Mouse (Mus musculus) heart, embryonic 12.5 days (tissue): ENCODE measurements around the gene Isl1. TPM values are rescaled to one million over a fixed set of nuclear protein-coding genes. Genes with fewer than 3 reads are reported as not detected.

Experiments used
- ATAC-seq: fragments of 200-750 bp; cut with Nextera tagmentation; 2 replicates; pipeline ENCODE4 v1.8.0; 2017; ENCODE audit warnings: moderate TSS enrichment, moderate library complexity; ENCODE audit not compliant: insufficient number of reproducible peaks, low FRiP score
- H3K27ac ChIP-seq: fragments of 300-500 bp; sonication (generic); 2 replicates; pipeline ENCODE4 v1.5.1; 2016; ENCODE audit warnings: mild to moderate bottlenecking, moderate library complexity; ENCODE audit not compliant: poor library complexity, severe bottlenecking
- H3K27me3 ChIP-seq: fragments of 300-500 bp; sonication (generic); replicated peaks from 2 replicates; pipeline ENCODE4 v1.6.1; 2016; ENCODE audit warnings: mild to moderate bottlenecking, moderate library complexity
- H3K36me3 ChIP-seq: fragments of 300-500 bp; sonication (generic); 2 replicates; pipeline ENCODE4 v1.6.1; 2016; ENCODE audit warnings: mild to moderate bottlenecking, moderate library complexity
- H3K4me1 ChIP-seq: fragments of 300-500 bp; sonication (generic); replicated peaks from 2 replicates; pipeline ENCODE4 v1.6.1; 2016; ENCODE audit warnings: mild to moderate bottlenecking
- H3K4me2 ChIP-seq: fragments of 300-500 bp; sonication (generic); 2 replicates; pipeline ENCODE4 v1.6.1; 2016; ENCODE audit warnings: mild to moderate bottlenecking, moderate library complexity
- H3K4me3 ChIP-seq: fragments of 300-500 bp; sonication (generic); 2 replicates; pipeline ENCODE4 v1.5.1; 2016; ENCODE audit warnings: mild to moderate bottlenecking
- H3K9ac ChIP-seq: fragments of 300-500 bp; sonication (generic); 2 replicates; pipeline ENCODE4 v1.6.1; 2016; ENCODE audit warnings: mild to moderate bottlenecking, moderate library complexity
- H3K9me3 ChIP-seq: fragments of 300-500 bp; sonication (generic); replicated peaks from 2 replicates; pipeline ENCODE4 v1.6.1; 2016; ENCODE audit warnings: mild to moderate bottlenecking, moderate library complexity
- WGBS: fragments of 180-500 bp; shearing (Covaris S2); methylation state at CpG from one replicate; pipeline ENCODE4 v1.1.7; 2016; 5-methylcytosine and 5-hydroxymethylcytosine counted together
- polyA plus RNA-seq: library from polyadenylated mRNA; unstranded; fragments of >200 nt; fragmentation: Nextera tagmentation; extraction: Ambion mirVana; gene quantifications from 2 replicates; pipeline ENCODE4 v1.2.1, GENCODE M21; 2016

Isl1 gene
- polyA plus RNA-seq, 1 experiment from 2014 or later = 5.8 TPM

DNA sequence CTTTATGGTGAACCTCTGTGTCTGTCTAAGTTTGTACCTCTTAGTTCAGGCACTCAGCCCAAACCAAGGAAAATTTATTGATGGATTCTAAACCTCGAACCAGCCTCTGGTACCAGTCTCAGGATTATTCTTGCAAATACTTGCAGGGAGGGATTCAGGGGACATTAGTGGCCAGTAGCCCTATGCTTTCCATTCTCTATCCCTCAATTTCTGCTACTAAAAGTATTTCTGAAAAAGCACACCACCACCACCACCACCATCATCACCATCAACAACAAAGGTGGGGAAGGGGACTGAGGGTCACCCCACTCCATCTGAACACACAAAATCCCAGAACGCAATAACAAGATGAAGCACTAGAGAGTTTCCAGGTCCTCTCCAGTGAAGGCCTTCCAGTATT is 3.8 kb downstream of the Isl1 start:
- no peaks in the 10 kb centered on the region for H3K36me3 ChIP-seq
- H3K27ac ChIP-seq = no peak overlapping the region

DNA sequence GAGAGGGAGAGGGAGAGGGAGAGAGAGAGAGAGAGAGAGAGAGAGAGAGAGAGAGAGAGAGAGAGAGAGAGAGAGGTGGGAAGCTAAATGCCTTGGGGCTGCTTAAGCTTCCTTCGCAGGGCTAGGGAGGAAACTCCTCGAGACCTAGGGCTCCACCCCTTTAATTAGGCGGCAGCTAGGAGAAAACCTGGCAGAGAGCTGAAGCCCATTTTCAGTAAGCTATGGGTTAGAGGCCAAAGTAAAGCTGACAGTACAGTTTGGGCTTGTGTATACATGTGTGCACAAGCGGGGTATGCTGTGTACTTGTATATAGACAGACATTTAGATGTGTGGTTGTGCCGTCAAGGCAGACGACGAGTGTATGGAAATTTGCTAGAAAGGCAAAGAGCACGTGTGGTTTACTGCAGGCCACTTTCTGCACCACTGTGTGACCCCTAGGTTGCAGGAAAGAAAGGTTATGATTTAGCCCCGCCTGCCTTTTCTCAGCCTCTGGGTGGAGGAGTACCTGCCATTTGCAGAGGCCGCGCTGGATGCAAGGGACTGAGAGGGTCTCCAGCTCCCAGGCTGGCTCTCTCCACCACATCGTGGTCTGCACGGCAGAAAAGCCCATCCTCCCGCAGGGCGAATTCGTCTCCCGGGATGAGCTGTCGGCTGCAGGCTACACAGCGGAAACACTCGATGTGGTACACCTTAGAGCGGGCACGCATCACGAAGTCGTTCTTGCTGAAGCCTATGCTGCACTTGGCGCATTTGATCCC is 4.6 kb downstream of the Isl1 start:
- Histone ChIP-seq H3K4me1 (peaks cover 13% of the 10 kb centered on the region; the same call in 1 of the 2 replicates), H3K27me3 (peaks cover 70% of the 10 kb centered on the region), H3K27ac (no peak overlapping the region), H3K36me3 (no peaks in the 10 kb centered on the region), H3K4me3 (peak overlapping the region; percentile 9; the same call in 1 of the 2 replicates), H3K4me2 (peak overlapping the region; percentile 56), H3K9me3 (no peaks in the 10 kb centered on the region), H3K9ac (peak overlapping the region; percentile 18; the same call in 1 of the 2 replicates)
- ATAC-seq = no peak
- WGBS = 3% methylated on average over 25 of the region's 25 CpGs

More for the DNA sequence above, 3.8 kb downstream of the Isl1 start:
- H3K4me1 ChIP-seq = peaks cover 13% of the 10 kb centered on the region; the same call in 1 of the 2 replicates
- peaks cover 64% of the 10 kb centered on the region for H3K27me3 ChIP-seq
- peak overlapping the region; percentile 56; the same call in 1 of the 2 replicates for H3K4me2 ChIP-seq
- no peaks in the 10 kb centered on the region for H3K9me3 ChIP-seq
- no peak overlapping the region for H3K4me3 ChIP-seq
- WGBS = 30% methylated on average over 2 of the region's 2 CpGs
- no peak for ATAC-seq
- no peak overlapping the region for H3K9ac ChIP-seq

DNA sequence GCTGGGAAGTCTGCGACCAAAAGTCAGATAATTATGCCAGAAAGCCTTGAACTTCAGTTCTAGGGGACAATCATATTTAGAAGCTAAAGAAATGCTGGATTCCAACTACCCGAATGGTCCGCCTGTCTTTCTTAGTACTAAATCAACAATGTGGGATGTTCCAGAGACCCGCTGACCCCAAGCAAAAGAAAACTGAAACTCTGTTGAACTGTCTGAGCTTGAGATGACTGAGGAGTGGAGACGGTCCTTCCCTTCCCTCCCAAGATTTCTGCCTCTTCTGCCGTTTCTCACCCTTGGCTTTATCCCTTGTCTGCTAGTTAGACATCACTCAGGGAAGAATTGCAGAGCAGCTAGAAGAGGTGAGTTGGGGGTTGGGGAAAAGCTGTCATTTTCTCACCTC is 5.7 kb downstream of the Isl1 start:
- ATAC-seq = no peak
- Histone ChIP-seq H3K9me3 (no peaks in the 10 kb centered on the region), H3K36me3 (no peaks in the 10 kb centered on the region), H3K4me3 (no peak overlapping the region), H3K27ac (no peak overlapping the region), H3K4me1 (peaks cover 10% of the 10 kb centered on the region; the same call in 1 of the 2 replicates), H3K9ac (no peak overlapping the region), H3K27me3 (peaks cover 74% of the 10 kb centered on the region), H3K4me2 (peak overlapping the region; percentile 43)
- WGBS = 10% methylated on average over 6 of the region's 6 CpGs

DNA sequence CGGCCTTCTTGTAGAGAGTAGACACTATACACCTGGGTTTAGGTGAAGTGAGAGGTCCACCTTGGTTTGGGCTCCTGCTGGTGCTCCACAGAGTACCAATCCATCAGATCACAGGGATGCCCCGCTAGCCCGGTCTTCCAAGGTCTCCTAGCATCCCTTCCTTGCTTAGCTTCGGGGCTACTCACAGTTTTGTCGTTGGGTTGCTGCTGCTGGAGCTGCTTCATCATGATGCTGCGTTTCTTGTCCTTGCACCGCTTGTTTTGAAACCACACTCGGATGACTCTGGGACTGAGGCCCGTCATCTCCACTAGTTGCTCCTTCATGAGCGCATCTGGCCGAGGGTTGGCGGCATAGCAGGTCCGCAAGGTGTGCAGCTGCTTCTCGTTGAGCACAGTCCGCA is 6.6 kb downstream of the Isl1 start:
- Histone ChIP-seq H3K4me2 (peak overlapping the region; percentile 43), H3K27ac (no peak overlapping the region), H3K4me1 (peaks cover 10% of the 10 kb centered on the region; the same call in 1 of the 2 replicates), H3K9ac (no peak overlapping the region), H3K4me3 (0 out of 2 replicates have a peak overlapping the region, but pooled peaks have one; percentile 9), H3K27me3 (peaks cover 76% of the 10 kb centered on the region), H3K36me3 (no peaks in the 10 kb centered on the region), H3K9me3 (no peaks in the 10 kb centered on the region)
- ATAC-seq = no peak
- WGBS = 22% methylated on average over 15 of the region's 15 CpGs

DNA sequence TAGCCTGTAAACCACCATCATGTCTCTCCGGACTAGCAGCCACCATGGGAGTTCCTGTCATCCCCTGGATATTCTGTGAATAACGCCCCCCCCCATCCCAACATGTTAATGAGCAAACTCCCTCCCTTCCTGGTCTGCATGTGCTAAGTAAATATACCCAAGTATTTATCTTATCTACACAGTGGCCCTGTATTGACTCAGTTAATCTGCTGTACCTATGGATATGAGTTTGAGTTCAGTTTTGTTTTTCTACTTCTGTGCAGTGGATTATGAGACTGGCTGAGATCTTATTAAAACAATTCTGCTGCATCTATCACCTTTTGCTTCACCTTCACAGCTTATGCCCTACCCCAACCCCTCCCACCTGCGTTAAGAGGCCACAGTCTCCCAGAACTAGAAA is 7.8 kb downstream of the Isl1 start:
- Histone ChIP-seq H3K36me3 (no peaks in the 10 kb centered on the region), H3K9me3 (no peaks in the 10 kb centered on the region), H3K4me1 (peaks cover 17% of the 10 kb centered on the region), H3K9ac (no peak overlapping the region), H3K27ac (no peak overlapping the region), H3K4me3 (no peak overlapping the region), H3K27me3 (peaks cover 83% of the 10 kb centered on the region), H3K4me2 (no peak overlapping the region)
- 18% methylated on average over 3 of the region's 3 CpGs for WGBS
- no peak for ATAC-seq

DNA sequence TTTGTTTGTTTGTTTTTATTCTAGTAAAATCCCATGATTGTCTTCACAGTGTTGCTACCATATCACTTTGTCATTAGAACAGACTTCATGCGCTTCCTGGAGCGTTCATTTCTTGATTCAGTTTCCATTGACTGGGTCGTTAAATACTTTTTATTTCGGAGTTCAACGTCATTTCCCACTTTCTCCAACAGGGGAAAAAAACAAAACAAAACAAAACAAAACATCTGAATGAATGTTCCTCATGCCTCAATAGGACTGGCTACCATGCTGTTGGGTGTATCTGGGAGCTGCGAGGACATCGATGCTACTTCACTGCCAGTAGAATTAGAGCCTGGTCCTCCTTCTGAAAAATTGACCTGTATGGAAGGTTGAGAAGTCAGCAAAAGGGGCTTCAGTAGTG is 10.2 kb downstream of the Isl1 start:
- Histone ChIP-seq H3K36me3 (no peaks in the 10 kb centered on the region), H3K27ac (no peak overlapping the region), H3K4me2 (no peak overlapping the region), H3K4me3 (no peak overlapping the region), H3K4me1 (peaks cover 14% of the 10 kb centered on the region), H3K9me3 (no peaks in the 10 kb centered on the region), H3K9ac (no peak overlapping the region), H3K27me3 (peaks cover 70% of the 10 kb centered on the region)
- no peak for ATAC-seq
- WGBS = 36% methylated on average over 7 of the region's 7 CpGs

DNA sequence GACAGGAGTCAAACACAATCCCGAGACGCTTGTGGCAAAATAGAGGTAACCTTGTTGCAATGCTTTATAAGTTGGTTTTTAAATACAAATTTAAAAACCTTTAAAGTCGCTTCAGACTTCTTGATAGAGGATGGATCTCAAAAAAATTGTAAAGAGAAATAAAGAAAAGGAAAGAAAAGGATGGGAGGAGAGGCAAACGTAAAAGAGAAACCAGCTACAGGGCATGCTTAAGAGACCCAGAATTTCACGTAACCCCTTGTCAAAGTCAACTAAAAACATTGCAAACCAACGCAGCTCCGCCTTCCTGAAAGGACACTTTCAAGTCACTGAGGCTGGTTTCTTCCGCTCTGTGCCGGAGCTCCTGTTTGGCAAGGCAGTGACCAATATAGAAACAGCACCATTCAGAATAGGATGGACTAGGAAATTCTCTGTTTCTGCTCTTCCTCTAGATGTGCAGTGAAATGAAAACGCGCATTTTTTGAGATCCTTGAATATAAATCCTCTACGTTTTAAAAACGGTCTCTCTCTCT is 10.8 kb downstream of the Isl1 start:
- peaks cover 19% of the 10 kb centered on the region for H3K4me1 ChIP-seq
- no peak for ATAC-seq

DNA sequence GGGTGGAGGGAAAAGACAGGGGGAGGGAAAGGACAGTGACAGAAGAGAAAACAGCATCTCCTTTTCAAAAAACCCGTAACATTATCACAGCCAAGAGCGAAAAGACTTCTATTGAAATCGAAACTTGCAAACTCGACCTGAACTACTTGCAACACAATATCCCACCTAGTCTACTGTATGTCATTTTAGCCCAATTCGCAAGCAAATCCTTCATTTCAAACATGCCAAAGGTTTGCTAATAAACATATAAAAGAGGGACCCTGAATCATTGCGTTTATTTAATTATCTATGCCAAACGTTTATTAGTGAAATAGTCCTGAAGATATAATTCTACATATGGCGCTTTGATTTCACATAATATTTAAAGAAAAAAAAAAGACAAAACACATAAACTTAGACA is 11.5 kb downstream of the Isl1 start:
- Histone ChIP-seq H3K9me3 (no peaks in the 10 kb centered on the region), H3K4me2 (peak overlapping the region; percentile 65), H3K36me3 (no peaks in the 10 kb centered on the region), H3K27ac (no peak overlapping the region), H3K4me1 (peaks cover 19% of the 10 kb centered on the region), H3K4me3 (peak overlapping the region; percentile 32; the same call in 1 of the 2 replicates), H3K27me3 (peaks cover 66% of the 10 kb centered on the region), H3K9ac (no peak overlapping the region)
- ATAC-seq = no peak
- 10% methylated on average over 8 of the region's 8 CpGs for WGBS

More for the DNA sequence above, 10.8 kb downstream of the Isl1 start:
- 23% methylated on average over 13 of the region's 13 CpGs for WGBS
- H3K9me3 ChIP-seq = no peaks in the 10 kb centered on the region
- H3K27me3 ChIP-seq = peaks cover 67% of the 10 kb centered on the region
- H3K4me2 ChIP-seq = no peak overlapping the region
- no peak overlapping the region for H3K9ac ChIP-seq
- no peaks in the 10 kb centered on the region for H3K36me3 ChIP-seq
- no peak overlapping the region for H3K27ac ChIP-seq
- H3K4me3 ChIP-seq = no peak overlapping the region

DNA sequence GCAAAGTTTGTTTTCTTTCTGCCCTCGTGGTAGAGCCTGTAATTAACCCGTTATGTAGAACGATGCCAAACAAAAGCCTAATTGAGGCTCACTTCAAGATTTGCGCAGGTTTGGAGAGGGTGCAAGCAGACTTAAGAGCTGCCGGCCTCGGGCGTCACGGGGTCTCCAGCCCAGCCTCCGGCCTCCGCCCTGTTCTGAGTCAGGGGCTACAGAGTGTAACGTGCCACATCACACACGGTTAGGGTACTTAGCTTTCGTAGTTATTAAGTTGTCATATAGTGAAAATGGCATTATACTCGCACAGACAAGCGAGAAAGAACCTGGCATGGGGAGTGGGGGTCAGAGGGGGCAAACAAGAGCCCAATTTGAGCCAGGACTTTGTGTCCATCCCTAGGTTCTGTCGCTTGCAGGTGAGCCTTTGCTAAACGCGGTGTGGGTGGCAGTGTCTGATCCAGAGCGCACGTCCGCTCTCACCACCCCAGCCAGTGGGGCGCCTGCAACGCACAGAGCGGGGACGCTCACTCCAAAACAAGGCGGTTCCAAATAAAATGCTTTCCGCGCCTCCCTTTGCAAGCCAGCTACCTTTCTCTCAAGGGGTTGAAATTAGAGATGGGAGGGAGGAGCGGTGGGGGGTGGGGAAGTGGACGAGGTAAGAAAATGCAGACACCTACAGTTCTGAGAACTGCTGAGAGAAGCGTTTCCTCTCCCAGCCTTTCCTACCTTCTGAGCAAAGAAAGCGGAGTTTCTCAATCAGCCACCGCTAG is 12.3 kb downstream of the Isl1 start:
- H3K9ac ChIP-seq = no peak overlapping the region; the same call in 1 of the 2 replicates
- peak overlapping the region; percentile 65 for H3K4me2 ChIP-seq
- H3K4me3 ChIP-seq = peak overlapping the region; percentile 32
- no peaks in the 10 kb centered on the region for H3K36me3 ChIP-seq
- no peak overlapping the region for H3K27ac ChIP-seq
- ATAC-seq = no peak
- no peaks in the 10 kb centered on the region for H3K9me3 ChIP-seq
- H3K27me3 ChIP-seq = peaks cover 59% of the 10 kb centered on the region
- H3K4me1 ChIP-seq = peaks cover 18% of the 10 kb centered on the region
- 2% methylated on average over 33 of the region's 33 CpGs for WGBS

DNA sequence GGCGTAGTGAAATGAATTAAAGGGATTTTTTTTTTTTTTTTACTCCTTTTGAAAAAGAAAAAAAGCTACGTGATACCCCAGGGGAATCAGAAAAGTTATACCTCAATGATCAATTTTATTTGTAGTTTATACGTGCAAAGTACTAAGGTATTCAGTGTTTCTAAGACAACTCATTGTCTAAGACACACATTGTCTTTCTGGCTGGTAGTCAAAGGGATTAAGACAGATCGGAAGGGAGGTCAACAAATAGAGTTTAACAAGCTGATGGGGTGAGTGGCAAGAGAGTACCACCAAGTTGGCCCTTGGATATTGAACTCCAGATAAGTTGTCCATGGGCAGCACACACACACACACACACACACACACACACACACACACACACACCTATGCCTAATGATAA is 14.1 kb downstream of the Isl1 start:
- WGBS = 26% methylated on average over 4 of the region's 4 CpGs
- H3K9me3 ChIP-seq = no peaks in the 10 kb centered on the region
- peaks cover 46% of the 10 kb centered on the region for H3K27me3 ChIP-seq
- H3K4me1 ChIP-seq = peaks cover 18% of the 10 kb centered on the region
- no peak overlapping the region for H3K4me3 ChIP-seq
- H3K36me3 ChIP-seq = no peaks in the 10 kb centered on the region
- H3K27ac ChIP-seq = no peak overlapping the region
- no peak overlapping the region for H3K4me2 ChIP-seq
- no peak for ATAC-seq
- no peak overlapping the region for H3K9ac ChIP-seq

DNA sequence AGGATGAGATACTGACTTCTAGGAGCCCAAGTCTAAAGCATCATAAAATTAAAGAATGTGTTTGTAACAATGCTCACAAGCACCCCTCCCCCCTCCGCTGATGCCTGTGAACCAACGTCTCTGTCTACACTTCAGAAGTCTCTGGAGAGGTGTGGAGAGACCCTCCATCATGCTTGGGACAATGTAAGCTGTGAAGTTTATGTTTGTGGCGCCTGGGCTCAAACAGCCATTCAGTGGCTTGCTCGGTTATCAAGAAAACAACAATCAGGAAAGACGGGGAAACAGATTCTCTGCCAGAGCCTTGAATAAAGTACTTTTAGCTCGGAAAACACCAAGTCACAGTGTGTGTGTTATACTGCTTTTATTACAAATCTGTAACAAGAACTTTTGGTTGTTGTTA is 14.8 kb downstream of the Isl1 start:
- H3K4me1 ChIP-seq = peaks cover 18% of the 10 kb centered on the region
- H3K4me3 ChIP-seq = no peak overlapping the region
- H3K27ac ChIP-seq = no peak overlapping the region
- H3K9me3 ChIP-seq = no peaks in the 10 kb centered on the region
- H3K27me3 ChIP-seq = peaks cover 41% of the 10 kb centered on the region
- no peaks in the 10 kb centered on the region for H3K36me3 ChIP-seq
- 3% methylated on average over 6 of the region's 6 CpGs for WGBS
- no peak for ATAC-seq
- no peak overlapping the region for H3K4me2 ChIP-seq
- H3K9ac ChIP-seq = no peak overlapping the region
